Mouse (Mus musculus): Measurements from ENCODE around the gene Scaf11.

The Scaf11 gene

GRCm38 (mm10) chr15:96398333-96398732, 62.3 kb downstream of the Scaf11 start:
- DNase-seq (ENCODE audit: low read depth, low spot score): no peak

DNA sequence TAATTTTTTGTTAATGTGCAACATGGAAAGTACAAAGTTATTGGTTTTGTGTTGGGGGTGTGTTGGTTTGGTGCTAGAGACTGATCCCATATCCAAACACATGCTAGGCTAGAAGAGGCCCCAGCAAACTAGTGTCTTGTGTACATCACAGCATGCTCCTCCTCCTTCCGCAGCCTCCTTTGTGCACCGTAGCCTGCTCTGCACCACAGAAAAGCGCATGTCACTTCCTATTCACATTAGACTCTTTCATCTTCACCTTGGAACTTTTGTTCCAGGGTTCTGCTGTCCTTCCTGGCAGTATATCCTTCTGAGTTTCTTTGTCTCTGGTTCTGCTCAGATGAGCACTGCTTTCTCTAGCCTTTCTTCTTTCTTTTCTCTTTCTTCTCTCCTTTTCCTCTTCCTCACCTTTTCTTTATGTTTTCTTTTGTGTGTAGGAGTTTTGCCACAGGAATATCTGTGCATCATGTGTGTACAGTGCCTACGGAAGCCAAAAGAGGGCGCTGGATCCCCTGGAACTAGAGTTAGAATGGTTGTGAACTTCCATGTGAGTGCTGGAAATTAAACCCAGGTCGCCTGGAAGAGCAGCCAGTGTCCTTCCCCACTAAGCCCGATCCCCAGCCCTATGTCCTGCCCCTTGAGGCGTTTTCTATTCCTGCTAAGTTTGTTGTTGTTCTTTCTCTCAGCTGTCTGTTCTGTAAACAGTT, 63.9 kb downstream of the Scaf11 start:
- DNase-seq (ENCODE audit: low read depth, low spot score): peak; percentile 67

GRCm38 (mm10) chr15:96395071-96395470, 65.6 kb downstream of the Scaf11 start:
- DNase-seq (ENCODE audit: low read depth, low spot score): no peak

DNA sequence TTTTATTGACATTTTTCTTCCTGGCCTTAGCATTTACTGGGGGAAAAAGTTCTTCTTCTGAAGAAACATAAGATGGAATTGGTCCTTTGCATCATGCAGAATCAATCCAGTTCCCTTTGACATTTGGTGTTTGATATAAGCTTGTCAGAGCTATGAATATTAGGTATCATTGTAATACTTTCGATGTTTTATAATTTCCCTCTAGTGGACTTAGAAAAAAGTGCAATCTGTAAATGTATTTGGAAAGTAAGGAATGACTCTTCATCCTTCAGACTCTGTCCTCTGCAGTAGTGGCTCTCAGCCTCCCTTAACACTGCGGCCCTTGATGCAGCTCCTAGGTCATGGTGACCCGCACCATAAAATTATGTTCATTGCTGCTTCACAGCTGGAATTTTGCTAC, 67.8 kb downstream of the Scaf11 start:
- no peak for DNase-seq (ENCODE audit: low read depth, low spot score)

DNA sequence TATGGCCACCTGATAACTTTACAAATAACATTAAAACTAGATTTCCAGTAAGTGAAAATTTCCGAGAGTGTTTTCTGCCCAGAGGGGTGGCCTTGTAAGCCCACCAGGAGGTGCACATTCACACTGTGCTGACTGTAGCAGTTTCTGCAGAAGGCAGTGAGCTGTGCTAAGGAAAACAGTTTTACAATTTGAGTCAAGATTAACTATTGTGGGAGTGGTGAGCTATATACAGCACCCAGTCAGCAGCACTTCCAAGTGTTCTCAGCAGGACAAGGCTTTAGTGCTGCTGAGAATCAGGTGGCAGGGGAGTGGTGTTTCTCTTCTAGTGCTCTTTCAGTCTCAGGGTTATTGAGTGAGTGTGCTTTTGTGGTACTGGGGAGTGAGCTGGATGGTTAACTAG, 72.1 kb downstream of the Scaf11 start:
- no peak for DNase-seq (ENCODE audit: low read depth, low spot score)

DNA sequence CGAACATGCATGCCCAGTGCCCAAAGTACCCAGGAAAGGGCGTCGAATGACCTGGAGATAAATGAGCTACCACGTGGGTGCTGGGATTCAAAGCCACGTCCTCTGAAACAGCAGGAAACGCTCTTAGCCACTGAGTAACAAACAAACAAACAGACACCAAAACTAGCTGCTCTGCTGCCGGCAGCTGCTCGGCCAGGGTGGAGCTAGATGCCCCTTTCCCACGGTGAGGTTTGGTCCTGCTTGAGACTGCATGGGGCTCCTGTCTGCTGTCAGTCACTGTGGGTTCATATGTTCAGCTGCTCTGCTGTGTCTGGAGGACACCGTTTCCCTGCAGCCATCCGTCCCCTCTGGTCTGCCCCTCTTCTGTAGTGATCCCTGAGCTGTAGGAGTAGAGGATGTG, 78.4 kb downstream of the Scaf11 start:
- no peak for DNase-seq (ENCODE audit: low read depth, low spot score)

- DNase-seq (ENCODE audit: low read depth, low spot score): no peak
Observed at GRCm38 (mm10) chr15:96377701-96378100, 82.9 kb downstream of the Scaf11 start.

- DNase-seq (ENCODE audit: low read depth, low spot score): no peak
Observed at GRCm38 (mm10) chr15:96377263-96377662, 83.4 kb downstream of the Scaf11 start.

- no peak for DNase-seq (ENCODE audit: low read depth, low spot score)
Observed at GRCm38 (mm10) chr15:96376214-96376613, 84.4 kb downstream of the Scaf11 start.

GRCm38 (mm10) chr15:96373161-96373560, 87.5 kb downstream of the Scaf11 start:
- peak; percentile 23 for DNase-seq (ENCODE audit: low read depth, low spot score)

GRCm38 (mm10) chr15:96372628-96373027, 88.0 kb downstream of the Scaf11 start:
- no peak for DNase-seq (ENCODE audit: low read depth, low spot score)

GRCm38 (mm10) chr15:96371311-96371710, 89.3 kb downstream of the Scaf11 start:
- DNase-seq (ENCODE audit: low read depth, low spot score): no peak

- no peak for DNase-seq (ENCODE audit: low read depth, low spot score)
Observed at GRCm38 (mm10) chr15:96366176-96366963, 94.3 kb downstream of the Scaf11 start.

- DNase-seq (ENCODE audit: low read depth, low spot score): peak; percentile 24
Observed at GRCm38 (mm10) chr15:96365351-96365750, 95.3 kb downstream of the Scaf11 start.
